Mouse (Mus musculus) myocyte (in vitro differentiated cells): ENCODE data around the gene Slc25a29.
"Not testable (repeated sequence)": the region's sequence is repeated elsewhere in the genome, so short reads cannot be mapped to it uniquely, and the experiment has no call there.

Experiments used
- CEBPB ChIP-seq: IDR thresholded peaks from 2 replicates; pipeline ENCODE4 v1.6.1; 2011; ENCODE audit warnings: mild to moderate bottlenecking, moderate library complexity; ENCODE audit not compliant: poor library complexity, insufficient read depth, severe bottlenecking
- E2F4 ChIP-seq: IDR thresholded peaks from one replicate; pipeline ENCODE4 v1.6.1; 2011; ENCODE audit warnings: mild to moderate bottlenecking, control low read depth, moderate library complexity; ENCODE audit not compliant: insufficient read depth
- MAX ChIP-seq: IDR thresholded peaks from one replicate; pipeline ENCODE4 v1.6.1; 2011; ENCODE audit warnings: low read depth, mild to moderate bottlenecking, control low read depth
- MYOD1 ChIP-seq, 3 experiments: IDR thresholded peaks; one replicate each; pipeline ENCODE4 v1.6.1; 2011; ENCODE audit warnings: control low read depth in 2 of 3, low read depth in 2 of 3, mild to moderate bottlenecking in 2 of 3, moderate library complexity in 1 of 3; ENCODE audit not compliant: insufficient read length in 2 of 3, control insufficient read depth in 1 of 3
- MYOG ChIP-seq, 3 experiments: IDR thresholded peaks; one replicate each; pipeline ENCODE4 v1.6.1; 2011; ENCODE audit warnings: control low read depth in 2 of 3, low read depth in 2 of 3, mild to moderate bottlenecking in 2 of 3; ENCODE audit not compliant: insufficient read length in 2 of 3, control insufficient read depth in 1 of 3, insufficient read depth in 1 of 3
- POLR2A ChIP-seq: IDR thresholded peaks from one replicate; pipeline ENCODE4 v1.6.1; 2011; ENCODE audit warnings: low read depth, mild to moderate bottlenecking, control low read depth, moderate library complexity; ENCODE audit not compliant: insufficient read length
- POLR2AphosphoS2 ChIP-seq: IDR thresholded peaks from one replicate; pipeline ENCODE4 v1.6.1; 2011; ENCODE audit warnings: low read depth, control low read depth; ENCODE audit not compliant: insufficient read length
- REST ChIP-seq: IDR thresholded peaks from one replicate; pipeline ENCODE4 v1.6.1; 2011; ENCODE audit warnings: mild to moderate bottlenecking, control low read depth, moderate library complexity; ENCODE audit not compliant: insufficient read depth, insufficient read length
- SRF ChIP-seq: IDR thresholded peaks from one replicate; pipeline ENCODE4 v1.6.1; 2011; ENCODE audit warnings: low read depth; ENCODE audit not compliant: control insufficient read depth, insufficient read length
- TCF12 ChIP-seq: IDR thresholded peaks from one replicate; pipeline ENCODE4 v1.6.1; 2011; ENCODE audit warnings: mild to moderate bottlenecking, control low read depth; ENCODE audit not compliant: poor library complexity, insufficient read depth, severe bottlenecking
- USF1 ChIP-seq: IDR thresholded peaks from one replicate; pipeline ENCODE4 v1.6.1; 2011; ENCODE audit warnings: low read depth, mild to moderate bottlenecking, control low read depth, moderate library complexity

GRCm38 (mm10) chr12:108848033-108848432 is 12.3 kb upstream of the Slc25a29 start:
- TF ChIP-seq POLR2A; MYOG (IDR thresholded peaks at IDR 0.05; ENCODE audit: control insufficient read depth in 1 of 3, insufficient read depth in 1 of 3, insufficient read length in 2 of 3, low read depth in 2 of 3); MAX; POLR2AphosphoS2; TCF12; E2F4; USF1; CEBPB; REST; MYOD1 (IDR thresholded peaks at IDR 0.05; ENCODE audit: control insufficient read depth in 1 of 3, insufficient read length in 2 of 3, low read depth in 2 of 3); SRF: not testable (repeated sequence)
